Mouse (Mus musculus): Measurements from ENCODE around the gene Scaf4.

Gene Scaf4

DNA sequence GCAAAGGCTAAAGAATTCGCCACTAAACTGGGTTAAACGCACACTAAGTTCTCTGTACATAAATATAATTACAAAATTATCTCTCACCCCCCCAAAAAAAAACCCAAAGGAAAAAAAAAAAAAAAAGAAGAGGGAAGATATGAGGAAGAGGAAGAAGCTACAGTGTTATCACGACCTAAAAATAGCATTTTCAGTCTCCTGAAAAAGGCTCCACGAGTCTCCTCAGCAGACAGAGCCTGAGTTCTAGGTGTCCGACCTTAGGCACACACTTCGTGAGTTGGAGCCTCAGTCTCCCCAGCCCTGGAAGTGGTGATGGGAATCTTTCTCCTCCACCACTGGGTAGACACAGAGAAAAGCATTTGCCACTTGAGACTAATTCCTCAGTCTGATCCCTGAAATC is 85.7 kb downstream of the Scaf4 start:
- no peak for DNase-seq (ENCODE audit: low spot score)

DNA sequence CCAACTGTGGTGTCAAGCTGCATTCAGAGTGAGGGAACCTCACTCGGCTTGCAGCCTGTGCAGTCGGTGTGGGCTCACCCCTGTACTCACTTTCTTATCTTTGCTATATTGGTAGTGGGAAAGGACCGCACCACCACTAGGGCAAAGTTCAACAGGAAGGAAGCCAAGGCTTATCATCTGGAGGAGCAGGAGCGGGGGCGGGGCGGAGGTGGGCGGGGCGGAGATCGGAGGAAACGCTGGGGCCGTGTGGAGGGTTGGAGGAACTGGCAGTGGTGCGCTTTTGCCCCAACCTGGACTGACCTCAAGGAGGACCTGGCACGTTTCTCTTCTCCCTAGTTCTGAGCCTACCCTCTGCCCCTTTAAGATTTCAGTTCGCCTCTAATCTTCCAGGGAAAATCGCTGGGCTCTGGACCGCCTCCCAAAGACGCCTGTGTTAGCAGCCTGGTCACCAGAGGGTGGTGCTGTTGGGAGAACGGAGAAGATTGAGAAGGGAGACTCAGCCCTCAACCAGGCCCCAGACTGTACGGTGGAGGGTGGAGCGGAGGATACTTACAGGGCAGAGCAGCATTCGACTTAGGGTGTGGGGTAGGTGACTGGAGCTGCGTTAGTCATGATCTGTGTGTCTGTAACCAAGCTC is 86.8 kb downstream of the Scaf4 start:
- DNase-seq (ENCODE audit: low spot score), result peak; percentile 83

DNA sequence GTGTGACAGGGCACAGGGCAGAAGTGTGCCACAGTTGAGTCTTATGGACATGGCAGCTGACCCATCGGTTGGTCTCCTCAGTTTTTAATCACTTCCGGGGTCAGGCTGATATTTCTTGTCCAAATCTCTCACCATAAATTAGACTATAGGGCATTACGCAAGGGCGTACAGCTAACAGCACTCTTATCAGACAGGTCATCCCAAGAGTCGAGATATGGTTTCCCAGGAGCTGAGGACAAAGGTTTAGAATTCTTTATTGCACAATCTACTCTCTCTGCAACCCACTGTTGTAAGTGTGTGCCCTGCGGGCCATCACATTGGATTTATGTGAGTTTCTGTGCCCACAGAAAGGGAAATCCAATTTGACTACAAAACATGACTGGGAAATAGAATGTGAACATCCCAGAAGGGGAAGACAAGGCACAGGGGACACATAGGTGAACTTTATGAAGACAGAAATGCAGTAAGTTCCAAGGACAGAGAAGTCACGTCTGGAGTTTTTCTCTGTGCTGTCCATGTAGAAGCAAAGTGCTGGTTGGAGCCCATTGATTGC is 87.5 kb downstream of the Scaf4 start:
- DNase-seq (ENCODE audit: low spot score), result no peak

DNA sequence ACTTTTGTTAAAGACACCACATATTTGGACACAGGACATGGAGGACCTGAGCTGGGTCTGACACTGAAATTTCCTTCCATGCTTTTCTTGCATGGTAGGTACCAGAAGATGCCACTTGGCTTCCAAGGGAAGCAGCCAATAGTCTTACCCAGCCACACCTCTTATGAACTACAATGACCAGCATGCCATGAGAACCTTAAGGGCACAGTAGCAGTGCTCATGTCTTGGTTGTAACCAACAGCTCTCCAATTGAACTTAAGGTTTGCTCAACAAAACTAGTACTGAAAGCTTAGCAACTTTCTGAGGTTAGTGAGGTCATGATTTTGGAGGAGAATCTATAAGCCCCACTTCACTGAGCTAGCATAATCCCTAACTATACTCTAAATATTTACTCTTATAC is 90.6 kb downstream of the Scaf4 start:
- no peak for DNase-seq (ENCODE audit: low spot score)

DNA sequence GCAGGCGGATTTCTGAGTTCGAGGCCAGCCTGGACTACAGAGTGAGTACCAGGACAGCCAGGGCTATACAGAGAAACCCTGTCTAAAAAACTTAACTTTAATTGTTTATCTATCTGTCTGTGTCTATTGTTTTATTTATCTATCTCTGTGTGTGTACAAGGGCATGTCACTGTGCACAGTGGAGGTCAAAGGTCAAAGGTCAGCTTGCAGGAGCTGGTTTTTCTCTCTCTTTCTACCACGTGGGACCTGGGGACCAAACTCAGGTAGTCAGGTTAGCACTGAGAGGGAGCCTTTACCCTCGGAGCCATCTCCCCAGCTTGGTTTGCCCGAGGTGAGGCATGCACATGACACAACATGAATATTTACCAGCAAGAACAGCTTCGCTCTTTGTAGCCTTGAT is 93.0 kb downstream of the Scaf4 start:
- no peak for DNase-seq (ENCODE audit: low spot score)

DNA sequence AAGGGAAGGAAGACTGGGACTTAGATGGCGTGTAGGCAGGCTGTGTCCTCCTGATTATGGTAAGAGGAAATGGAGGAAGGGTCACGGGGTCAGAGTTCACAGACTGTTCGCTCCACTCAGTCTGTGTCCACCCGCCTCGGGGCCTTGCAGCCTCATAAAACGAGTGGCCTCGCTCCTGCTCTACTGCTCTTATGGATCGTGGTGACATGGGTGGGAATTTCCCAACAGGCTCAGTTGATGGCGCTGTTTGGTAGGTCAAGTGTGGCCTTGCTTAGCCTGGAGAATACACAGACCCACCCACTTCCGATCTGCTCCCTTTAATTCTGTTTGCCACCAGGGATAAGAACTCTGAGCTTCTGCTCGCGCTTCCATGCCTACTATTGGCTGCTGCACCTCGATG is 96.8 kb downstream of the Scaf4 start:
- DNase-seq (ENCODE audit: low spot score), result peak; percentile 50

DNA sequence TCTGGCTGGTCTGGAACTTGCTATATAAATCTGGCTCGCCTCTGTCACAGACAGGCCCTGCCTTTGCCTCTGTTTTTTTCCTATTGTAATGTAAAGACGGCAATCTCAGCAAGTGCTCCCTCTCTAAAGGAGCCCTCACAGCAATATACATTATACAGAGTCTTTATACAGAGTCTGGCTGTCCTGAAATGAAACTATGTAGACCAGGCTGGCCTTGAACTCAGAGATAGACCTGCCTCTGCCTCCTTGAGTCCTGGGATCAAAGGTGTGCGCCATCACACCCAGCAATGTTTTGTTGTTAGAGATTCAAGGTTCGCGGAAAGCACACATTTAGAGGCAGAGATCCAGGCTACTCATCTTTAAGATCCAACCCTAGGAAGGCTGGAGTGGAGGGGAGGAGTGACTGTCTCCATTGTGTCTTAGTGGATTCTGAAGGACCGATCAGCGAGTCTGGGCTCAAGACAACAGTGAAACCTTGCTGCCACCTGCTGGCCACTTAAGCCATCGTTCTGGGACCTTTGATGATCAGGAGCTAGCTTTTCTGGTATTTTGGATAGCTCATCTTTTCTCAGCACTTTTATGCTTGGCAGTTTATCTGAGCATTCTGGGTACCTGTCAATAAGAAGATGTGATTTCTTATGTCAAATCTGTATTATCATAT is 98.2 kb downstream of the Scaf4 start:
- peak; percentile 82 for DNase-seq (ENCODE audit: low spot score)

DNA sequence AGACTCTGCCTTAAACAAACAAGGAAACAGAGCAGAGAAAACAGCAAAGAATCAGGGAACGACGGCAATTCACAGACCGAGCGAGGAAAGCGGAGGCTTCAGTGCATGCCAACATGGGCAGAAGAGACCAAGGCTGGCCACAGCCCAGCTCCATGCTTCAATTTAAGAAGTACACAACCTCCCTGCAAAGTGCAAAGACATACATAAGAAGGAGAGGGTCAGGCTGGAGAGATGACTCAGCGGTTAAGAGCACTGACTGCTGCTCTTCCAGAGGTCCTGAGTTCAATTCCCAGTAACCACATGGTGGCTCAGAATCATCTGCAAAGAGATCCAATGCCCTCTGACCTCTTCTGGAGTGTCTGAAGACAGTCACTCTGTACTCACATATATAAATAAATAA is 100.2 kb downstream of the Scaf4 start:
- no peak for DNase-seq (ENCODE audit: low spot score)

DNA sequence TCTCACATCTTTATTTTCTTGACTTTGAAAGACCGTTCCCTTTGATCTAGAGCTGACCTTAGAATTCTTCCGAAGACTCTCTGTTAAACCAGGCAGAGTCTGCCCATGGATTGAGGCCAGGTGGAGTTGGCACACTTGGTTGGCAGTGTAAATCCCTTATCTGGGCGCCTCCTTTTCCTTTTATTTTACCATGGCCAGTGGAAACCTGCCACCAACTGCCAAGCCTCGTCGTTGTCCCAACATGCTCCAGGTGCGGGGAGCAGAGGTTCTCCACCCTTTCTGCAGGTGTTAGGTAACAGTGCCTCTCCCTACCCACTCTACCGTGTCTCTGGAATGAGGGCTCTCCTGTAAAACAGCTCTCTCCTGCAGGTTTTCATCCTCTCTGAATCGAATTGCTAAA is 102.6 kb downstream of the Scaf4 start:
- DNase-seq (ENCODE audit: low spot score), result peak; percentile 70

DNA sequence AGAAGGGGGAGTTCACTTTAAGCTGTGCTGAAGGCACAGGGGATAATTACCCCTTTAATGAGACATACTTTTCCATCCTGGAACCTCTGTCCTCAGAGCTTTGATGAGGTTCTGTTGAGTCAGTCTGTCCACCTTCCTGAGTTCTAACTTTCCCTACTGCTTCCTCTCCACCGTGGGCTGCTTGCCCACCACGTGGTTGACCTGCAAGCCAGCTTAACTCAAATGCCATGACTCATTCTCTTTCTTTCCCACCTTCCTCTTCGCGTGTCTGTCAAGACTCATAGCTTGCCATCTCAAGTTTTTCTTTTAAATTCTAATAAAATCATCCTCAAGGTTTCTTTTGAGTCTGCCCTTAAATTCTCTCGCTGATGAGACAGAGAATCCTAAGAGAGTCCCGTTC is 103.3 kb downstream of the Scaf4 start:
- no peak for DNase-seq (ENCODE audit: low spot score)

DNA sequence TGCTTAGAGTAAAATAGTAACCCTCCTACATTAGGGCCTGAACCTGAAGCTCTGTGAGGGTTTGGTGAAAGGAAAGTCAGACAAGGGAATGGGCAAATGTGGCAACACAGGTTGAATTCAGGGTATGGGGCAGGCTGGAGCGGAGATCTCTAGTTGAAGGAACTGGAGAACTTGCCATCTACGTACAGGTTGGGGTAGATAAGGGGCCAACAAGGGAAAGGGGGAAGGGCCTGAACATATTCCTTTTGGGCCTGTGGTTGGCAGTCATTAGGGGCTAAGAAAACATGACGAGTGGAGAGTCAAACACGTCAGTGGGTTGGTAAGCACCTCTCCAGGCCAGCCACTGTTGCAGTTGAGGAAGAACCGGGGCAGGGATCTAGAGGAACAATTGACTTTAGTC is 104.4 kb downstream of the Scaf4 start:
- DNase-seq (ENCODE audit: low spot score), result no peak

DNA sequence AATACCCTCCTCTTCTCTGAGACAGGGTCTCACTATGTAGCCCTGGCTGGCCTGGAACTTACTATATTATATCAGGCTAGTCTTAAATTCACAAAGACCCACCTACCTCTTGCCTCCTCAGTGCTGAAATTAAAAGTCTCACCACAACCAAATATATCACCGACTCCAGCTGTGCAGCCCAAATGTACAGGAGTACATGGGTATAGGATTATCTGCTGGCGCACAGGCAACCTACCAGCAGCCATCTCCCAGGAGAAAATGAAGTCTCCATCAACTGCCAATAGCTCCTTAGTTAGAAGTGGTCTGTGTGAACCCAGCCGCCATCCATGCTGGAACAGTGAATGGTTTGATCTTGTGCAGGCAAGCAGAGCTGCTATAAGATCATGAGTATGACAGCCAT is 105.9 kb downstream of the Scaf4 start:
- no peak for DNase-seq (ENCODE audit: low spot score)

DNA sequence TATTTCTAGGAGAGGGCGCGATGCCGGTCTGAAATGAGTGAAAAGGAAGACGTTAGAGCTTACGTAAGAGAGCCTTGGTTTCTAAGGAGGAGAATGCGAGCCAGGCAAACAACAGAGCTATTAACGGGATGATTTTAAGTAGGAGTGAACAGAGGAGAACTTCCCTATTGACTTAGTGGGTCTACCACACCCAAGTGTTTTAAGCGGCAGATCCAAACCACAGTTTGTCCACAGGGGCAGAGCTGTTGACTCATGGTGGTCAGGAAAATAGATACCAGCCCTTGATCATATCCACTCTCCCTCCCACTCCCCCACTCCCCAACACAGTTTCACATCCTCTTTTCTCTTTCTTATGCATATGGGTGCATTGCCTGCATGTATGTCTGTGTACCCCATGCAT is 106.9 kb downstream of the Scaf4 start:
- no peak for DNase-seq (ENCODE audit: low spot score)

DNA sequence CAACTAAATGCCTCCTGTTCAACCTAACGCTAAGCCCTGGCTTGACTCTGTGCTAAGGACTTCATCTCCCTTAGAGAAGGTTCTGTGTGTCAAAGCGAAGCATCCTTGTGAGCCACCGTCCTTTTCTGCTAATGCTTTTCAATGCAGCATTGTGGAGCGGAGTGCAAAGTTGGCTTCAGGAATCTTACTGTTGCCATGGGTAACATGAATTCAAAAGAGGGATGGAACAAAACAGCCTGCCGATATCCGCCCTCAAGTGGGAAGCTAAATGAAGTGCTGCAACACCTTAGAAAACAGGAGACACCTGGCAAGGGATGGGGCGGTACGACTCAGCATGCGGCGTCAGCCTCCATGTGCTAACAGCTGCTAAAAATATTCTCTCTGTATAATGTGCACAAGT is 107.8 kb downstream of the Scaf4 start:
- no peak for DNase-seq (ENCODE audit: low spot score)

Data from urinary bladder, postnatal 14 days (tissue).